ENCODE assay signal across 9 mouse cellular contexts in genomic region chr4:143299325-143300070, GRCm38 (mm10). TPM values are rescaled to one million over a fixed set of nuclear protein-coding genes. Genes with fewer than 3 reads are reported as not detected.
A peak's percentile ranks its signal among the peaks of the same experiment; 100 is the strongest.
DNase-seq lines count a peak whose midpoint lies in the region; ATAC-seq and TF ChIP-seq lines count a peak whose summit lies in the region.
"Had no signal": no experiment of that assay in that cellular context is flagged by ENCODE, and none has a peak within 500 bp of the region (broad histone marks: within the 10 kb centered on the region; RNA-seq: fewer than 3 reads in every experiment).

TSS of gene Pdpn (minus strand) at chr4:143299564.

- H3K27ac ChIP-seq in forebrain, postnatal 0 days (ENCODE audit: low read depth, low read length) = 0 out of 2 replicates have a peak within 1 kb of the TSS, but pooled peaks have one; percentile 22
- peak within 1 kb of the TSS; percentile 28; the same call in 1 of the 2 replicates for H3K27ac ChIP-seq in lung, postnatal 0 days (ENCODE audit: low read length)
- H3K27ac ChIP-seq: macrophage had no signal

- 4% methylated on average over 31 of the region's 31 CpGs for WGBS in forebrain, postnatal 0 days
- WGBS in lung, postnatal 0 days = 4% methylated on average over 31 of the region's 31 CpGs

- peak; percentile 15 for DNase-seq in kidney, adult 18-20 months
- DNase-seq in kidney, adult 9 months = no peak
- DNase-seq in forebrain, postnatal 0 days = peak; percentile 56
- peak; percentile 70 for DNase-seq in heart, postnatal 4 days
- DNase-seq in layer of hippocampus, postnatal 25 days (ENCODE audit: extremely low spot score in 1 of 2, low spot score in 1 of 2) = peak in 1 of 2 experiments; percentile 23
- DNase-seq in lung, postnatal 0 days (ENCODE audit: low spot score) = peak; percentile 48
- DNase-seq in right cerebral cortex, adult 18-20 months = peak; percentile 23

- no peaks in the 10 kb centered on the region for H3K36me3 ChIP-seq in forebrain, postnatal 0 days (ENCODE audit: insufficient read depth)
- no peaks in the 10 kb centered on the region for H3K36me3 ChIP-seq in lung, postnatal 0 days (ENCODE audit: insufficient read depth, low read length)

- peak within 1 kb of the TSS; percentile 30 for H3K4me3 ChIP-seq in forebrain, postnatal 0 days (ENCODE audit: low read depth, low read length)
- H3K4me3 ChIP-seq in lung, postnatal 0 days (ENCODE audit: low read depth, low read length) = peak within 1 kb of the TSS; percentile 24

- 0 out of 2 replicates have a peak, but pooled peaks cover 4% of the 10 kb centered on the region for H3K4me1 ChIP-seq in forebrain, postnatal 0 days (ENCODE audit: insufficient read depth)
- 0 out of 2 replicates have a peak, but pooled peaks cover 3% of the 10 kb centered on the region for H3K4me1 ChIP-seq in lung, postnatal 0 days (ENCODE audit: insufficient read depth, low read depth, low read length)

- peaks cover 4% of the 10 kb centered on the region; the same call in 1 of the 2 replicates for H3K27me3 ChIP-seq in forebrain, postnatal 0 days (ENCODE audit: insufficient read depth, low read length)
- H3K27me3 ChIP-seq in lung, postnatal 0 days (replicated peaks; ENCODE audit: insufficient read depth, low read length) = peaks cover 8% of the 10 kb centered on the region; the same call in 1 of the 2 replicates

- H3K9me3 ChIP-seq in forebrain, postnatal 0 days (ENCODE audit: low read length) = no peaks in the 10 kb centered on the region
- H3K9me3 ChIP-seq in lung, postnatal 0 days (ENCODE audit: low read length) = no peaks in the 10 kb centered on the region

- TF ChIP-seq EP300 in lung, postnatal 0 days (IDR thresholded peaks at IDR 0.05) = no peak

- peak within 1 kb of the TSS; percentile 25 for H3K9ac ChIP-seq in forebrain, postnatal 0 days
- peak within 1 kb of the TSS; percentile 9; the same call in 1 of the 2 replicates for H3K9ac ChIP-seq in lung, postnatal 0 days (replicated peaks; ENCODE audit: low read depth)

- TF ChIP-seq CTCF in forebrain, postnatal 0 days (IDR thresholded peaks at IDR 0.05; ENCODE audit: low read depth) = no peak
- no peak for TF ChIP-seq CTCF in lung, postnatal 0 days (IDR thresholded peaks at IDR 0.05)

- peak within 1 kb of the TSS; percentile 49 for H3K4me2 ChIP-seq in forebrain, postnatal 0 days (ENCODE audit: low read depth)
- peak within 1 kb of the TSS; percentile 58 for H3K4me2 ChIP-seq in lung, postnatal 0 days (replicated peaks; ENCODE audit: low read depth, low read length)

- peak; percentile 75 for ATAC-seq in forebrain, postnatal 0 days
- ATAC-seq in lung, postnatal 0 days = peak; percentile 18; the same call in 1 of the 2 replicates
- no peak for ATAC-seq in inflammation-experienced regulatory T-cells, adult 6 months

RNA-seq across cellular contexts. Expression of gene Pdpn, which starts in this region (rescaled TPM):
- total RNA-seq in forebrain, postnatal 0 days (2014; rRNA removed) = 31.5 and 36.8 TPM in 2 replicates
- polyA plus RNA-seq in forebrain, postnatal 0 days (2015; fragmentation: Nextera tagmentation; extraction: Ambion mirVana) = 38.7 and 39.2 TPM in 2 replicates
- 10 to 100 TPM; 13.0 to 14.3 TPM for total RNA-seq in heart, postnatal 4 days (2021)
- total RNA-seq in layer of hippocampus, postnatal 25 days (2021) = 10 to 100 TPM; 16.4 to 19.5 TPM
- polyA plus RNA-seq in lung, postnatal 0 days (2015; fragmentation: Nextera tagmentation; extraction: Ambion mirVana) = 118 and 142 TPM in 2 replicates
- under 1 TPM in 1 of 3 experiments, not detected in 2; 0.49 TPM for polyA plus RNA-seq in inflammation-experienced regulatory T-cells, adult 6 months (2017; shearing (Covaris generic))

Comparison
In these comparisons a context has a peak if more than half of its experiments do, and no peak if none do; other contexts are left out.
1. RNA of gene Pdpn (polyA plus RNA-seq): 118 to 142 TPM in lung, postnatal 0 days and 38.7 to 39.2 TPM in forebrain, postnatal 0 days; 0.49 TPM in inflammation-experienced regulatory T-cells, adult 6 months; every median in the first group is over 10 times any median in the second.